Mouse (Mus musculus) MEL (cell line): ENCODE data around the gene Gnai3. TPM values are rescaled to one million over a fixed set of nuclear protein-coding genes. Genes with fewer than 3 reads are reported as not detected.
A peak's percentile ranks its signal among the peaks of the same experiment; 100 is the strongest.

Source experiments
- DNase-seq: peaks from one replicate; pipeline ENCODE4 v3.0.0; 2011; ENCODE audit warnings: low read depth, low spot score
- H3K27ac ChIP-seq: 2 replicates; pipeline ENCODE4 v1.5.1; 2012; ENCODE audit warnings: low read depth, mild to moderate bottlenecking, control low read depth, low read length, moderate library complexity; ENCODE audit not compliant: control insufficient read depth
- H3K27me3 ChIP-seq, 2 experiments: fragments of 150-350 bp in 1 of 2; sonication (generic) in 1 of 2; 2 replicates each; pipeline ENCODE4 v1.6.1; 2012; ENCODE audit warnings: low read length in 2 of 2, mild to moderate bottlenecking in 2 of 2, improper control_type of control experiment in 1 of 2, moderate library complexity in 1 of 2; ENCODE audit not compliant: insufficient read depth in 2 of 2, control insufficient read depth in 1 of 2
- H3K36me3 ChIP-seq, 2 experiments: 2 replicates each; pipeline ENCODE4 v1.6.1; 2012 to 2014; ENCODE audit warnings: low read length in 2 of 2, improper control_type of control experiment in 1 of 2, inconsistent platforms in 1 of 2, mild to moderate bottlenecking in 1 of 2; ENCODE audit not compliant: insufficient read depth in 2 of 2, control insufficient read depth in 1 of 2
- H3K4me1 ChIP-seq, 2 experiments: fragments of 150-350 bp in 1 of 2; sonication (generic) in 1 of 2; 2 replicates each; pipeline ENCODE4 v1.6.1; 2012; ENCODE audit warnings: low read length in 2 of 2, improper control_type of control experiment in 1 of 2, mild to moderate bottlenecking in 1 of 2; ENCODE audit not compliant: insufficient read depth in 2 of 2, control insufficient read depth in 1 of 2
- H3K4me3 ChIP-seq, 2 experiments: fragments of 150-350 bp in 1 of 2; sonication (generic) in 1 of 2; 2 replicates each; pipeline ENCODE4 v1.5.1; 2012; ENCODE audit warnings: low read depth in 2 of 2, low read length in 2 of 2, mild to moderate bottlenecking in 2 of 2, moderate library complexity in 2 of 2, control low read depth in 1 of 2, improper control_type of control experiment in 1 of 2; ENCODE audit not compliant: control insufficient read depth in 1 of 2, insufficient read depth in 1 of 2
- H3K79me2 ChIP-seq: 2 replicates; pipeline ENCODE4 v1.6.1; 2012; ENCODE audit warnings: mild to moderate bottlenecking, low read length, moderate library complexity; ENCODE audit not compliant: control insufficient read depth, poor library complexity, insufficient read depth
- H3K9ac ChIP-seq: 2 replicates; pipeline ENCODE4 v1.6.1; 2012; ENCODE audit warnings: low read depth, mild to moderate bottlenecking, control low read depth, low read length, moderate library complexity; ENCODE audit not compliant: control insufficient read depth, poor library complexity, severe bottlenecking
- H3K9me3 ChIP-seq: fragments of 150-350 bp; sonication (generic); replicated peaks from 2 replicates; pipeline ENCODE4 v1.6.1; 2012; ENCODE audit warnings: mild to moderate bottlenecking, low read length, improper control_type of control experiment, moderate library complexity; ENCODE audit not compliant: insufficient read depth
- BHLHE40 ChIP-seq: IDR thresholded peaks from 2 replicates; pipeline ENCODE4 v1.6.1; 2012; ENCODE audit warnings: low read depth, mild to moderate bottlenecking, inconsistent platforms, low read length, improper control_type of control experiment, borderline replicate concordance
- CHD1 ChIP-seq: IDR thresholded peaks from 2 replicates; pipeline ENCODE4 v1.6.1; 2012; ENCODE audit warnings: low read depth, mild to moderate bottlenecking, inconsistent platforms, low read length, improper control_type of control experiment
- CHD2 ChIP-seq: IDR thresholded peaks from 2 replicates; pipeline ENCODE4 v1.6.1; 2011; ENCODE audit warnings: low read length, improper control_type of control experiment
- CTCF ChIP-seq, 3 experiments: IDR thresholded peaks in 2 of 3; conservative IDR thresholded peaks in 1 of 3; 2 replicates each; pipeline ENCODE4 v1.5.1; 2011 to 2012; ENCODE audit warnings: low read length in 3 of 3, low read depth in 2 of 3, mild to moderate bottlenecking in 2 of 3, improper control_type of control experiment in 1 of 3, inconsistent platforms in 1 of 3, mixed read lengths in 1 of 3, moderate library complexity in 1 of 3; ENCODE audit not compliant: control insufficient read depth in 1 of 3, insufficient read depth in 1 of 3, poor library complexity in 1 of 3, severe bottlenecking in 1 of 3
- E2F4 ChIP-seq: IDR thresholded peaks from 2 replicates; pipeline ENCODE4 v1.6.1; 2011; ENCODE audit warnings: low read depth, low read length, improper control_type of control experiment, borderline replicate concordance
- ELF1 ChIP-seq: IDR thresholded peaks from 2 replicates; pipeline ENCODE4 v1.6.1; 2014; ENCODE audit warnings: low read depth, mild to moderate bottlenecking, inconsistent platforms, low read length, improper control_type of control experiment, moderate library complexity
- EP300 ChIP-seq, 2 experiments: IDR thresholded peaks; 2 replicates each; pipeline ENCODE4 v1.6.1; 2011; ENCODE audit warnings: improper control_type of control experiment in 2 of 2, low read length in 2 of 2, low read depth in 1 of 2, mild to moderate bottlenecking in 1 of 2
- ETS1 ChIP-seq: IDR thresholded peaks from 2 replicates; pipeline ENCODE4 v1.6.1; 2012; ENCODE audit warnings: low read depth, mild to moderate bottlenecking, inconsistent platforms, low read length, improper control_type of control experiment, moderate library complexity
- GABPA ChIP-seq: IDR thresholded peaks from 2 replicates; pipeline ENCODE4 v1.6.1; 2012; ENCODE audit warnings: low read depth, mild to moderate bottlenecking, inconsistent platforms, low read length, improper control_type of control experiment, moderate library complexity
- GATA1 ChIP-seq: IDR thresholded peaks from 2 replicates; pipeline ENCODE4 v1.6.1; 2011; ENCODE audit warnings: low read depth, low read length, improper control_type of control experiment
- HCFC1 ChIP-seq: IDR thresholded peaks from 2 replicates; pipeline ENCODE4 v1.6.1; 2012; ENCODE audit warnings: low read depth, mild to moderate bottlenecking, inconsistent platforms, low read length, improper control_type of control experiment, moderate library complexity
- KAT2A ChIP-seq: conservative IDR thresholded peaks from 2 replicates; pipeline ENCODE4 v1.6.1; 2012; ENCODE audit warnings: low read depth, low read length, improper control_type of control experiment, inconsistent platforms
- MAFK ChIP-seq: IDR thresholded peaks from 2 replicates; pipeline ENCODE4 v1.6.1; 2011; ENCODE audit warnings: low read depth, mild to moderate bottlenecking, low read length, improper control_type of control experiment, borderline replicate concordance
- MAX ChIP-seq: IDR thresholded peaks from 2 replicates; pipeline ENCODE4 v1.6.1; 2011; ENCODE audit warnings: low read length, improper control_type of control experiment
- MAZ ChIP-seq: IDR thresholded peaks from 2 replicates; pipeline ENCODE4 v1.6.1; 2012; ENCODE audit warnings: low read depth, mild to moderate bottlenecking, inconsistent platforms, low read length, improper control_type of control experiment
- MEF2A ChIP-seq: IDR thresholded peaks from 2 replicates; pipeline ENCODE4 v1.6.1; 2014; ENCODE audit warnings: low read depth, mild to moderate bottlenecking, inconsistent platforms, low read length, improper control_type of control experiment; ENCODE audit not compliant: poor library complexity, insufficient replicate concordance, severe bottlenecking; ENCODE audit errors: extremely low read depth
- MXI1 ChIP-seq: IDR thresholded peaks from 2 replicates; pipeline ENCODE4 v1.6.1; 2011; ENCODE audit warnings: mild to moderate bottlenecking, low read depth, low read length, improper control_type of control experiment
- MYB ChIP-seq: IDR thresholded peaks from 2 replicates; pipeline ENCODE4 v1.6.1; 2011; ENCODE audit warnings: mild to moderate bottlenecking, low read depth, low read length, improper control_type of control experiment
- MYC ChIP-seq: IDR thresholded peaks from 2 replicates; pipeline ENCODE4 v1.6.1; 2011; ENCODE audit warnings: low read depth, mild to moderate bottlenecking, low read length, improper control_type of control experiment, moderate library complexity
- NELFE ChIP-seq: IDR thresholded peaks from 2 replicates; pipeline ENCODE4 v1.6.1; 2011; ENCODE audit warnings: low read depth, low read length, improper control_type of control experiment
- NRF1 ChIP-seq: IDR thresholded peaks from 2 replicates; pipeline ENCODE4 v1.6.1; 2014; ENCODE audit warnings: low read depth, mild to moderate bottlenecking, inconsistent platforms, low read length, improper control_type of control experiment, moderate library complexity; ENCODE audit not compliant: poor library complexity, insufficient read depth, severe bottlenecking
- POLR2A ChIP-seq, 2 experiments: IDR thresholded peaks; 2 replicates each; pipeline ENCODE4 v1.6.1; 2011 to 2012; ENCODE audit warnings: low read length in 2 of 2, mild to moderate bottlenecking in 2 of 2, control low read depth in 1 of 2, improper control_type of control experiment in 1 of 2, low read depth in 1 of 2, moderate library complexity in 1 of 2; ENCODE audit not compliant: control insufficient read depth in 1 of 2, insufficient read depth in 1 of 2, poor library complexity in 1 of 2
- POLR2AphosphoS2 ChIP-seq: IDR thresholded peaks from 2 replicates; pipeline ENCODE4 v1.6.1; 2011; ENCODE audit warnings: low read length, improper control_type of control experiment
- POLR2AphosphoS5 ChIP-seq: IDR thresholded peaks from 2 replicates; pipeline ENCODE4 v1.6.1; 2012; ENCODE audit warnings: low read depth, borderline replicate concordance, mild to moderate bottlenecking, inconsistent platforms, low read length, moderate library complexity, mixed read lengths
- RCOR1 ChIP-seq: IDR thresholded peaks from 2 replicates; pipeline ENCODE4 v1.6.1; 2012; ENCODE audit warnings: low read depth, mild to moderate bottlenecking, inconsistent platforms, low read length, improper control_type of control experiment
- SIN3A ChIP-seq: IDR thresholded peaks from 2 replicates; pipeline ENCODE4 v1.6.1; 2012; ENCODE audit warnings: low read length, improper control_type of control experiment, inconsistent platforms
- SMC3 ChIP-seq: IDR thresholded peaks from 2 replicates; pipeline ENCODE4 v1.6.1; 2011; ENCODE audit warnings: low read depth, low read length, improper control_type of control experiment
- TAL1 ChIP-seq: IDR thresholded peaks from 2 replicates; pipeline ENCODE4 v1.6.1; 2012; ENCODE audit warnings: mild to moderate bottlenecking, inconsistent platforms, low read length, moderate library complexity, mixed read lengths
- TBP ChIP-seq: IDR thresholded peaks from 2 replicates; pipeline ENCODE4 v1.8.0; 2011; ENCODE audit warnings: low read depth, low read length, improper control_type of control experiment
- TCF12 ChIP-seq: IDR thresholded peaks from 2 replicates; pipeline ENCODE4 v1.6.1; 2014; ENCODE audit warnings: low read depth, mild to moderate bottlenecking, inconsistent platforms, low read length, improper control_type of control experiment, moderate library complexity
- UBTF ChIP-seq: IDR thresholded peaks from 2 replicates; pipeline ENCODE4 v1.6.1; 2012; ENCODE audit warnings: low read depth, mild to moderate bottlenecking, inconsistent platforms, low read length, improper control_type of control experiment, moderate library complexity, borderline replicate concordance; ENCODE audit not compliant: insufficient read depth
- USF1 ChIP-seq: IDR thresholded peaks from 2 replicates; pipeline ENCODE4 v1.6.1; 2014; ENCODE audit warnings: low read depth, mild to moderate bottlenecking, inconsistent platforms, low read length, improper control_type of control experiment, moderate library complexity
- USF2 ChIP-seq, 2 experiments: IDR thresholded peaks; 2 replicates each; pipeline ENCODE4 v1.6.1; 2011 to 2012; ENCODE audit warnings: improper control_type of control experiment in 2 of 2, low read length in 2 of 2, borderline replicate concordance in 1 of 2, inconsistent platforms in 1 of 2, low read depth in 1 of 2, mild to moderate bottlenecking in 1 of 2; ENCODE audit not compliant: insufficient read depth in 1 of 2
- ZC3H11A ChIP-seq: IDR thresholded peaks from 2 replicates; pipeline ENCODE4 v1.6.1; 2012; ENCODE audit warnings: low read depth, mild to moderate bottlenecking, inconsistent platforms, low read length, improper control_type of control experiment
- ZKSCAN1 ChIP-seq: IDR thresholded peaks from 2 replicates; pipeline ENCODE4 v1.6.1; 2012; ENCODE audit warnings: low read depth, mild to moderate bottlenecking, inconsistent platforms, low read length, improper control_type of control experiment, moderate library complexity
- ZMIZ1 ChIP-seq: IDR thresholded peaks from 2 replicates; pipeline ENCODE4 v1.6.1; 2012; ENCODE audit warnings: low read depth, mild to moderate bottlenecking, inconsistent platforms, low read length, improper control_type of control experiment, moderate library complexity
- ZNF384 ChIP-seq: IDR thresholded peaks from 2 replicates; pipeline ENCODE4 v1.6.1; 2012; ENCODE audit warnings: low read depth, mild to moderate bottlenecking, inconsistent platforms, low read length, improper control_type of control experiment
- polyA plus RNA-seq, 2 experiments: library from polyadenylated mRNA; stranded (reverse) in 1 of 2; unstranded in 1 of 2; fragments of >175 nt in 1 of 2; fragments of >200 nt in 1 of 2; gene quantifications; 2 replicates each; pipeline versions ENCODE4 v1.2.1 to v1.2.4; 2012; ENCODE audit warnings: low replicate concordance in 2 of 2, low read depth in 1 of 2; ENCODE audit not compliant: insufficient read length in 2 of 2, insufficient read depth in 1 of 2, missing spikeins in 1 of 2
- total RNA-seq: library from RNA; depleted of rRNA; stranded (reverse); fragments of 300-350 nt; gene quantifications from 2 replicates; pipeline ENCODE4 v1.2.3, GENCODE M21; 2012

Gene Gnai3
- total and polyA plus RNA-seq, 3 experiments = 74.2 to 96.4 (median 92.1) TPM

DNA sequence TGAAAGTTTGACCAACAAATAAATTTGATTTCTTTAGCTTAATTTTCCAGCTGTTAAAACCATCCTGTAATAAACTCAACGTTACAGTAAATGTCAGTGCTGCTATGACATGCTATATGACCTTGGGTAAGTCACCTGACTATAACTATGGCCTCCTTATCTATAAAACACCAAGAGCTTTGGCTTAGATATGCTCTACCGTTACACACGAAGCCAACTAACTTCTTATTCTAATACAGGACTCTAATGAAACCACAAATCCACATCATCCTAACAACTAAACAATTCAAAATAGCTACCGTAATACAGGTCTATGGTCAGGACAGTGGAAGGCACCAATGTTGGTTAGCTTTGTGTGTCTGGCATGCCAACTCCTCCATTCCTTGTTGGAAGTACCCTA lies 16.1 kb downstream of the Gnai3 start:
- peak overlapping the region; percentile 90 for H3K27ac ChIP-seq
- H3K9me3 ChIP-seq = no peaks in the 10 kb centered on the region
- H3K79me2 ChIP-seq = peaks cover 46% of the 10 kb centered on the region
- H3K4me3 ChIP-seq = peak overlapping the region in 1 of 2 experiments; percentile 22; a peak in 1 of 4 replicates
- H3K27me3 ChIP-seq = no peaks in the 10 kb centered on the region
- DNase-seq = peak; percentile 74
- peak overlapping the region; percentile 23; the same call in 1 of the 2 replicates for H3K9ac ChIP-seq
- peaks cover 41 to 49% of the 10 kb centered on the region in 2 experiments for H3K4me1 ChIP-seq
- H3K36me3 ChIP-seq = peaks cover 1 to 58% of the 10 kb centered on the region in 2 experiments; a peak in 3 of 4 replicates
- TF ChIP-seq ZNF384 (no peak), ZC3H11A (no peak), KAT2A (no peak), ELF1 (no peak), TCF12 (peak; percentile 84), TAL1 (peak; percentile 22; the same call in 1 of the 2 replicates), MYC (no peak), CTCF (IDR thresholded peaks at IDR 0.05 in 2 of 3, conservative IDR thresholded peaks at IDR 0.05 in 1 of 3; ENCODE audit: control insufficient read depth in 1 of 3, insufficient read depth in 1 of 3, low read depth in 2 of 3, low read length in 3 of 3, poor library complexity in 1 of 3, severe bottlenecking in 1 of 3) (no peak), RCOR1 (peak; percentile 69), ZKSCAN1 (no peak), SMC3 (no peak), GABPA (0 out of 2 replicates have a peak, but pooled peaks have one; percentile 17), NELFE (0 out of 2 replicates have a peak, but pooled peaks have one; percentile 3), MAX (no peak), HCFC1 (peak; percentile 16; the same call in 1 of the 2 replicates), GATA1 (peak; percentile 92), CHD1 (no peak), CHD2 (no peak), UBTF (no peak), POLR2A (IDR thresholded peaks at IDR 0.05; ENCODE audit: control insufficient read depth in 1 of 2, insufficient read depth in 1 of 2, low read depth in 1 of 2, low read length in 2 of 2, poor library complexity in 1 of 2) (no peak), USF2 (IDR thresholded peaks at IDR 0.05; ENCODE audit: borderline replicate concordance in 1 of 2, insufficient read depth in 1 of 2, low read depth in 1 of 2, low read length in 2 of 2) (0 out of 4 replicates have a peak, but pooled peaks of 1 of the 2 experiments have one; percentile 44), USF1 (peak; percentile 89), NRF1 (no peak), MYB (peak; percentile 87), EP300 (IDR thresholded peaks at IDR 0.05; ENCODE audit: low read depth in 1 of 2, low read length in 2 of 2) (peak; percentile 86 to 92), POLR2AphosphoS5 (no peak), POLR2AphosphoS2 (no peak), BHLHE40 (peak; percentile 95), MAZ (no peak), MEF2A (no peak), ETS1 (peak; percentile 90), TBP (0 out of 2 replicates have a peak, but pooled peaks have one; percentile 20), E2F4 (no peak), SIN3A (peak; percentile 81), MXI1 (peak; percentile 22; the same call in 1 of the 2 replicates), ZMIZ1 (no peak), MAFK (no peak)
